In the genomic region with DNA sequence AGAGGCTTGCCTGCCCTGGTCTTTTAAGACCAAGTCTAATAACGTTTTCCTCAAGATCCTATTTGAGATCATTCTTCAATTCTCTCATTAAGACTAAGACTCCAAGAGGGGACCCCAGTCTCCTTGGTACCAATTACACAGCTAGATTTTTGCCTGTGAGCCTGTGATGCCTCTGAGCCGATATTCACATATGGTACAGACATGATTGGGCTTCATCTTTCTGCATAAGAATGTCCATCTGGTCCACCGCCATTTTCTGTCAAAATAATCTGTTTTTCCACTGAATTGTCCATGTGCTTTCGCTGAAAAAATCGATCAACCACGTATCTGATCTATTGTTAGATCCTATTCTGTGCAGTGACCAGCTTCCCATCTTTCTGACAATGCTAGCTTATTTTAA, we compare ENCODE assay signal across 19 mouse cellular contexts.
"Had no signal": no experiment of that assay in that cellular context is flagged by ENCODE, and none has a peak within 500 bp of the region (broad histone marks: within the 10 kb centered on the region; RNA-seq: fewer than 3 reads in every experiment).

No protein-coding gene starts in this region.

- H3K9me3 ChIP-seq: midbrain, embryonic 10.5 days; midbrain, embryonic 12.5 days; neural tube, embryonic 13.5 days; neural tube, embryonic 15.5 days had no signal

- H3K27me3 ChIP-seq: midbrain, embryonic 12.5 days; neural tube, embryonic 13.5 days; neural tube, embryonic 15.5 days had no signal

- ATAC-seq: midbrain, embryonic 16.5 days had no signal

- H3K4me2 ChIP-seq: lung, embryonic 14.5 days; midbrain, embryonic 12.5 days; neural tube, embryonic 13.5 days; neural tube, embryonic 15.5 days had no signal

- H3K36me3 ChIP-seq: midbrain, embryonic 12.5 days; neural tube, embryonic 13.5 days; neural tube, embryonic 15.5 days had no signal

- H3K27ac ChIP-seq: midbrain, embryonic 10.5 days; midbrain, embryonic 12.5 days; neural tube, embryonic 13.5 days; neural tube, embryonic 15.5 days had no signal

- DNase-seq: lung, adult 18-20 months; lung, embryonic 14.5 days; lung, postnatal 10 days; lung, postnatal 4 days; midbrain, embryonic 14.5 days; retina, postnatal 1 day; right cerebral cortex, adult 18-20 months; right cerebral cortex, postnatal 25 days; right cerebral cortex, postnatal 4 days; spleen, adult 18-20 months; thymus, adult 18-20 months; thymus, postnatal 14 days; thymus, postnatal 36 days had no signal

- H3K9ac ChIP-seq: lung, embryonic 14.5 days; midbrain, embryonic 12.5 days; neural tube, embryonic 13.5 days; neural tube, embryonic 15.5 days had no signal

- H3K4me3 ChIP-seq: midbrain, embryonic 10.5 days; midbrain, embryonic 12.5 days; myocyte; neural tube, embryonic 13.5 days; neural tube, embryonic 15.5 days had no signal

- H3K4me1 ChIP-seq: midbrain, embryonic 12.5 days; neural tube, embryonic 13.5 days; neural tube, embryonic 15.5 days had no signal
